Mouse (Mus musculus) cerebellum, postnatal 25 days (tissue): ENCODE measurements around the gene Ddah2.

Experiments used
- DNase-seq, 2 experiments: peaks; one replicate each; pipeline ENCODE4 v3.0.0; 2021; ENCODE audit warnings: mixed read lengths in 2 of 2

Gene Ddah2

DNA sequence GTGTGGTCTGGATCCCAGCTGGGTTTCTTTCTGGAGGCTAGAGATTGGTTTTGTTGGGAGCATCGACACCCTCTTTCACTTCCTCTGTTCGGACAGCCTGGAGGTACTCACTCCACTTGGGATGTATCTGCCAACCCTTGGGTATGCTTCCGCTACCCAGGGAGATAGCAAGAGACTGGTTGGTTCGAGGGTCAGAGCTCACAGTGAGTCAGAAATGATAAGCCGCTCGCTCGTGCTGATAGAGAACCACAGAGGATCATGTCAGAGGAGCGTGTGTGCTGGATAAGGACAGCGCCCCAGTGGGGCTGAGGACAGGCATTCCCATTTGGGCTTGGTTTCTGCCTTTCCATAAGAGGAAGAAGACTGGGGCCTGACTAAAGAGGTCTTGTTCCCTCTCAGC, 20.9 kb downstream of the Ddah2 start:
- peak in 1 of 2 experiments; percentile 40 for DNase-seq

DNA sequence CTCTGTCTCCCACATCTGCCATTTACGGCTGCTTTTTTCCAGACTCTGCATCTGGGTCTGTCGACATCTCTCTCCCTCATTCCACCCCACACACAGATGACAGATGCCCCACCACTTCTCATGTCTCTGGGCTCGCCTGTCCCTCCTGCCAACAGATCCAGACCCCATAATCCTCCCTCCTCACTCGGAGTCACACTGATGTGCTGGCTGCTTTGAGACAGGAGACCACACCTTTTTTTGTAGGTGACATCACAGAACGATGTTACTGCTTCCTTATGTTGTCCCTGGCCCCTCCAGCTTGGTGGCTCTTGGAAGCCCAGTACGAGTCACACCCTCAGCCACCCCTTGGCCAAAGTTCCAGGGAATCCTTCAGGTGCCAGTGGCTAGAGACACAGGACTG, 21.4 kb downstream of the Ddah2 start:
- no peak for DNase-seq

DNA sequence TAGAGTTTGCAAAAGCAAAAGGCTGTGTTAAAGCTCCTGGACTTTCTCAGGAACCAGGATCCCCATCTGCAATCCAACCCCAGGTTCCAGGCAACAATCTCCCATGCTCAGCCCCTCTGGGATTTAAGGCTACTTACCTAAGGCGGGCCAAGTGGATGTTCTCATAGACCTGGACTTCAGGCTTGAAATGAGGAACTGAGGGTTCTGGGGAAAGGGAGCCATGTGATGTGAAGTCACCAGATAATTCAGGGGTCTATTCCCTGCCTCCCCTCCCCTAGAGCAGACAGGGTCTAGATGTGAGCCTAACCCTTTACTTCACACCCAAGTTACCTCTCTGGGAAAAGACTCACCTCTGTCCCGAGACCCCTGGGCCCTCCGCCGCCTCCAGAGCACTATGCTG, 21.9 kb downstream of the Ddah2 start:
- DNase-seq = no peak

DNA sequence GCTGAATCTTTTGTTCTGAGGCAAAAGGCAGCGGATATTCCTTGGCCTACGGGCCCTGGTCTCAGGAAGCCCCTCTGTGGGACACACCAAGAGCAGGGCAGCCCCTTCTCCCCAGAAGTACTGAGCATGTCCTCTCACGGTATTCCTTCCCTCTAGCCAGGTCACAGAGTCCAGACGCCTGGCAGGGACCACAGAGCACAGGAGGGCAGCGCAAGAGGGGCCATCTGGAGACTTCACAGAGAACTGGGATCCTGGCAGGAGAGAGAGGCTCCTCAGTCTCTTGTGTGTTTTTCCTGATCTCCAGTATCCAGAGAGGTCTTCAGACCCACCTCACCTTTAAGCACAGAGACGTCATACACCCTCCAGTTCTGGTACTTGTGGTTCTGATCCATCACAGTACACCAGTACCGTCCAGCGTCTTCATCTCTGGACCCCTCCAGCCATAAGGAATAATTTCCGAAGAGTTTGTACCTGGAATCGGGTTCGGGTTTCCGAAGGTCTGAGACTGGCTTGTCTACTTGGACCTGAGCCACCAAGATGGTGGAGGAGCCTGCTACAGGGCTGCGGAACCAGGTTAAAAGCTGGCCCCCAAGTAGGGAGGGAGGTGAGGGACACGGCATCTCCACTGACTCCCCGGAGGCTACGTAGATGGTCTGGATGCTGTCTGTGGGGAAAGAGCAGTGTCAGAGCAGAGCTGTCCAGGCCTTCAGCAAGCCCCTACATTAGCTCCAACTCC, 24.2 kb downstream of the Ddah2 start:
- DNase-seq = peak; percentile 82 to 83

DNA sequence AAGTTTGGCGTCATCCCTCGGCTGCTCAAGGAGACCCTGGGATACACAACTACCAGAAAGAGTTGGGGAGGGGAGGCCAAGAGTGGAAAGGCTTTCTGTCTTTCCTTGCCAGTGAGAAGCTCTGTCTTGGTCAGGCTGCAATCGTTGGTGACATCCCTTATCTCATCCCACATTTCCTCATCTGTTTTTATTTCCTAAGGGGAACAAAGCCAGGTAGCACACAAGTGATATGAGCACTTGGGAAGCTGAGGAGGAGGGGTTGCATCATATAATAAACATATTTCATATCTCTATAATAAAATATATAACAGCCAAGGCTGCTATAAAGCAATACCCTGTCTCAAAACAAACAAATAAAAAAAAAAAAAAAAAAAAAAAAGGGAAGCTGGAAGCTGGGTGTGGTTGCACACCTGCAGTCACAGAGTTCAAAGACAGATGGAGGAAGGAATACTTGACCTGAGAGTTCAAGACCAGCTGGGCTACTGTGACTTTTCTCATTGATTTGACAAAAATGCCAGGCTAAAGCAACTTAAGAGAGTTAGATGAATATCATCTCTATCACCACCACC, 25.2 kb downstream of the Ddah2 start:
- no peak for DNase-seq

DNA sequence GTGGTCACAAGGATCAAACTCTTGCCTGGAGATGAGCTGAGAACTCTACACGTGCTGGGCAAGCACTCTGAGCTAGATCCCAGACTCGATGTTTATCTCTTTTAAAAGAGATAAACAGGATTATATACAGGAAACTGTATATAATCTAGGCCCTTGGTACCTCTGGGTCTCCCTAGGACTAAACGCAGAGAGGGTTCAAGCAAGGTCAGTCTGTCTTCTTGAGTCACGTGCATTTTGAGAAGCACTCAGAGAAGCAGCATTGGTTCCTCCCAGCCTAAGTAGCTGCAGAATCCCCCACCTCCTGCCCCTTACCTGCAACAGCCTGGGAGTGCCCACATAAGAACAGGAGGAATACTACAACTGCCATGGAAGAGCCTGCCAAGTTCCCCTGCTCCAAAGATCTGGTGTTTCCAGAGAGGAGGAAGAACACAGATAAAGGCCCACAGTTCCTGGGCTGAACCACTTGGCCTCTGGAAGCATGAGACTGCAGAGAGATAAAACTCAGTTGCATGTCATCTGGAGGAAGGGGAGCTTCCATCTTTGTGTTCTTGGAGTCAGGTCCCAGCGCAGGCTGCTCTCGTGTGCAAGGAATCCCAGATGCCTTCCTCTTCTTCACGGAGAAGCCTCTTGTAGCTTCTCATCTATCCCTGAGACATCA, 26.5 kb downstream of the Ddah2 start, which contains the start of gene Ly6g6f:
Gene Ly6g6f (minus strand): TSS at position 403 of the 658 bp plus-strand sequence.
- DNase-seq = no peak

DNA sequence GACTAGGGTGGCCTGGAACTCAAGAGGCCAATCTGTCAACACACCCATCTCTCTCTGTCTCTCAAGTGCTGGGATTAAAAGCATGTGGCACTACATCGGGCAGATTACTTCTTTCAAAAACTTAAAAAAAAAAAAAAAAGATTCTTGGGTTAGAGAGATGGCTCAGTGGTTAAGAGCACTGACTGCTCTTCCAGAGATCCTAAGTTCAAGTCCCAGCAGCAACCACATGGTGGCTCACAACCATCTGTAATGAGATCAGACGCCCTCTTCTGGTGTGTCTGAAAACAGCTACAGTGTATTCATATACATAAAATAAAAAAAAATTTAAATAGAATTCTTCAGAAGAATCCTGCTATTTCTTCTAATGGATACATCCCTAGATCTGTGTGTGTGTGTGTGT, 29.3 kb downstream of the Ddah2 start:
- DNase-seq = peak in 1 of 2 experiments; percentile 48

DNA sequence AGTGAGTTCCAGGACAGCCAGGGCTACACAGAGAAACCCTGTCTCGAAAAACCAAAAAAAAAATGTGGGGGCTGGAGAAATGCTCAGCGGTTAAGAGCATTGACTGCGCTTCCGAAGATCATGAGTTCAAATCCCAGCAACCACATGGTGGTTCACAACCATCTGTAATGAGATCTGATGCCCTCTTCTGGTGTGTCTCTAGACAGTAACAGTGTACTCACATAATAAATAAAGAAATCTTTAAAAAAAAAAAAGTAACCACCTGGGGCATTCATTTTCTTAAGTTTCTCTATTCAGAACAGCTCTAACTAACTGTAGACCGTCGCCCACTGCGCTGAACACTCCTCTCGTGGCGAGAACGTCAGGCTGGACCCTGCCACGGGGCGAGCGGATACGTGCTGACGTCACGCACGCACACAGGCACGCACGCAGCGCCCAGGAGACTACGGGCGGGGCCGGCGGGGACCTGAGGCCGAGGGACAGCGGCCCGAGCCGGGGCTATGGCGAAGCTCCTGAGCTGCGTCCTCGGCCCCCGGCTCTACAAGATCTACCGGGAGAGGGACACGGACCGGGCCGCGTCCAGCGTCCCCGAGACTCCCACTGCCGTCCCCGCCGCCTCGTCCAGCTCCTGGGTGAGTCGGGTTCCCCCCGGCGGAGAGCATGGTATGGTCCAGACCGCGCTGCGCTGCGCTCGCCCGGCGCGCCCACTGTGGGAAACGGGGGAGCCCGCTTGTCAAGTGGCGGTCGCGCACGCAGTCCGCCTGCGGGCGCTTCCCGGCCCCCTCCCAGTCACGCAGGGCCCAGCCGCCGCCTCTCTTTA, 30.2 kb downstream of the Ddah2 start, which contains the start of gene Abhd16a:
Gene Abhd16a (plus strand): TSS at position 439 of the 820 bp plus-strand sequence.
- peak; percentile 96 to 97 for DNase-seq

DNA sequence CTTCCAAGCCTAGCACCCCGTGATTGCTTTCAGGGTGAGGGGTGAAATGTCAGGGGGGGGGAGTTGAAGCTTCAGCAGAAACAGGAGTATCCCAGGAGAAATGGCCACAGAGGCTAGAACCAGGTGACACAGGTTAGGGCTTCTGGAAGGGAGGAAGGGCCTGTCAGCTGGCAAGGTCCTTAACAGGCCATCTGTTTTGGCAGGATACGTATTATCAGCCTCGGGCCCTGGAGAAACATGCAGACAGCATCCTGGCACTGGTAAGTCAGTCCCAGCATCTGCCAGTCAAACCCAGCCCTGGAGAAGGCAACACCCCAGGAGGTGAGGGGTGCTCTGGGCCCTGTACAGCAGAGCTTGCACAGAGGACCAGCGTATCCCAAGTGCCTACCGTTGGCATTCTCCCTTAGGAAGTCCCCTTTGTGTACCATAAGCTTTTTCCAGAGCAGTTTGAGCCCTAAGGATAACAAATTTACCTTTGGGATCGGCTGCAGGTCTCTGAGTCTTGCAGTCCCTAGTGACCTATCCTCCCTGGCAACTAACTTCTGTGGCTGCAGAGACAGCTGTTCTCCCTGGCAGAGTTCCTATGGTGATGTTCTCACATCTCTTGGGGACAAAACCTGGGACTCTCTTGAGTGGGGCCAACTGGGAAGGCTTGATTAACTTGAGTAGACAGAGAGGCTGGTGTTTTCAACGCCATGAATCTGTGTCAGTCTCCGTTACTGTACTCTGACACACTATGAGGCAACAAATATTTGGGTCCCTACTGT, 31.5 kb downstream of the Ddah2 start:
- peak; percentile 87 for DNase-seq

DNA sequence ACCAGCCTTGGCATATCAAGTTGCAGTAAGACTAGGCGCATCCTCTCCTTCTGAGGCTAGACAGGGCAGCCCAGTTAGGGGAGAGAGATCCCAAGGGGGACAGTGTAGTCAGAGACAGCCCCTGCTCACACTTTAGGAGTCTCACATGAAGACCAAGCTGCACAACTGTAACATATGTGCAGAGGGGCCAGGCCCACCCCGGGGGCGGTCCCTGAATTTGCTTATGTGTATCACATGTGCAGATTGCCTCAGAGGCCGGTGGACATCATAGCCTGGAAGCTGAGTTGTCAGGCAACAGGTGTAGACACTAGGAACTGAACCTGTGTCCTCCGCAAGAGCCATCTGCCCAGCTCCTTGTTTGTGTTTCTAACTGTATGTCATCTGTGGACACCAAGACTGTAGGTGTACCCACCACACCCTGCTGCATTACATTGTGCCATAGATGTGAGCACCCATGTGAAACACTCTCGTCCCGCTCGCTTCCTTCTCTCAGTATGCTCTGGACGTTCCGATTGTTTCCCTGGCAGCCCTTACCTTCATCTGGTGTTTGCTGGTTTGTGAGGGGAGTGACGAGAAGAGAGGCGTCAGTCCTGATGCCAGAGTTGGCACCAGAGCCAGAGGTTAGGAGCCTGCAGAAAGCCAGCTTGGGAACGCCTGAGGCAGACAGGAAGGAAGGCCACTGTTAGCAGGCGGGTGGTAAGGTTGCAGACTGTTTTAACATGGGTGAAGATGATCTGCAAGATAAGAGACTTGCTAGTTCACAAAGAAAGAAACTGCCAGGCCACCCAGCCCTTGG, 33.8 kb downstream of the Ddah2 start:
- DNase-seq = no peak

DNA sequence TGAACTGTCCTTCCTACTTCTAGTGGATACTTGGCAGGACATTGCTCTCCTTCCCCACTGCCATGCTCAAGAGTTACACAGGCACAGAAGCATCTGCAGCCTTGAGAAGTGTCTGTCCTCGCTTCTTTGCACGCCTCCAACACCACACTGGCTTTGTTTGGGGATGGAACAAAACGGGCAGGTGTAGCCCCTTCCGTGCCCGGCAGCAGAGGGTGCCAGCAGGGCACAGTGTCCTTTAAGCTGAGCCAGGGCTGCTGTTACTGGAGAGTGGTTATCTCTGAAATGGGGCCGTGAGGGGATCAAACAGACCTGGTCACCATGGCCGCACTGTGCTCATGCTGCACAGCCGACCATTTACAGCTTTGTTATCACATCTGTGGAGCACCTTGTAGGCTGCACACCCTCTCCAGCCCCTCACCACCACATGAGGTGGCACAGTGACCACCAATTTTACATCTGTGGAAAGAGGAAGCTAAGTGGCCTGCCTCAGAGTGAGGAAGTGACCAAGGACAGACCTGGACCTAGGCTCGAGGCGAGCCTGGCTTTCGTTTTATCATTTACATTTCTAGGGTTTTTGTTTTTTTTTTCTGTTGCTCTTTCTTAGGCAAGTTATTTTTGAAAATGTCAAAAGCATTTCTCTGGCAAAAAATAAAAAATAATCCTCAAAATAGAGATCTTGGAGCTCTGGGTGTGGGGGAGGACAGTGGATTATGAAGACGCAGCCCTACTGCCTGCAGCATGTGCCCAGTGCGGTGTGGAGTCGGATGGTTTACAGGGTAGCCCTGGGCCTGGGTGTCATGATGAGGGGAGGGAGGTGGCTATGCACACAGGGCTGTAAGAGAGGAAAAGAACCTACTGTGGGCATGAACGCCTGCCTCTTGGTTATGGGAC, 35.9 kb downstream of the Ddah2 start:
- DNase-seq = peak in 1 of 2 experiments; percentile 40

DNA sequence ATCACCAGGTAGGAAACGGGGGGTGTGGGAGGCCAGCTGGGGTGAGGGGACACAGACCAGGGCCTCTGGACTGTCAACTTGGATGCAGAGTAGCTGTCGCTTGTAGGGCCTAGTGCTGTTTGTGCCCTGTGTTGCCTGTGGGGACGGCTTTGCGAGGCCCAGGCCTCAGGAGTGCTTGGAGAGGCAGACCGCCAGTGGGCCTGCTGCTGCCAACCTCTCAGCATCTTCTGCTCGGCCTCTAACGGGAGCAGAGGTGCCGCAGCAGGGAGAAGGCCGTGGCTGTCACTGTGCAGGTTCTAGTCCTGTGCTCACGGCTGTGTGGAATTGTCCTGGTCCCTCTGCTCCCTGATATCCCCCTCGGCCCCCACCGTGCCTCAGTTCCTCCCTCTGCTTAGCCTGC, 37.8 kb downstream of the Ddah2 start:
- DNase-seq = peak; percentile 61 to 63

DNA sequence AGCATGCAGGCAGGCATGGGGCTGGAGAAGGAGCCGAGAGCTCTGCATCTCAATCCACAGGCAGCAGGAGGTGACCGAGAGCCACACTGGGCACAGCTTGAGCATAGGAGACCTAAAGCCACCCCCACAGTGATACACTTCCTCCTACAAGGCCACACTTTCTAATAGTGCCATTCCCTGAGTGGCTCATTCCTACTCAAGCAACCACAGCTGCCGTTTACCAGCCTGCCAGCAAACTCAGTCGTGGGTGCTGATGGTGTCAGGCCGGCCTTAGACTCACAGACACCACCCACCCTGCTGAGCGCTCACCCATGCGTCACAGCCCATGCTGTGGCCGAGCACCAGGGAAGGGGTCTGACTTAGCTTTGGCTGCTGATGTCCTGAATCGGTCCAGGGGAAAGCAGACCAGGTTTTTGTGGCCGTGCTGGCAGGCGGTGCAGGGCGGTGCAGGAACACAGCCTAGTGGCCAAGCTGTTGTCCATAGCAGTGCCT, 38.4 kb downstream of the Ddah2 start:
- DNase-seq = peak; percentile 79 to 82

DNA sequence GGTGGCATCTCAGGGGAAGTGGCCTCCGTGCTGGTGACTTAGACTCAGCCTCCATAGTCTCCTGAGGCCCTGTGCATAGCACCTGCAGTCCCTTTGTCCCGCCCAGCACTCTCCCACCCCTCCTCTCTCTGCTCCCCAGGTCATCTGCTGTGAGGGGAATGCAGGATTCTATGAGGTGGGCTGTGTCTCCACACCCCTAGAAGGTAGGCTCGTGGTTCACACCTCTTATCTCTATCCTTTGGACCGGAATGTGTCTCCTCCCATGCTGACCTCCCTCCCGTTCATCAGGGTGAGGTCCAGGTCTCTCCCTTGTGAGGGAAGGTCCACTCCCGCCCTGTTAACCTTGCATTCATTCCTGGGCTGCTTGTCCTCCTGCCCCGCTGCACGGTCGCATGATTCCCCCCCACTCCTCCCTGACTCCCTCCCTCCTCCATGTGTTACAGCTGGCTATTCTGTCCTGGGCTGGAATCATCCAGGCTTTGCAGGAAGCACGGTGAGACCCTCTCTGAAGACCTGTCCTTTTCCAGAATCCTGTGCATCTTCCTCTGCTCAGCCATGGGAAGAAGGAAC, 41.4 kb downstream of the Ddah2 start:
- peak in 1 of 2 experiments; percentile 29 for DNase-seq

DNA sequence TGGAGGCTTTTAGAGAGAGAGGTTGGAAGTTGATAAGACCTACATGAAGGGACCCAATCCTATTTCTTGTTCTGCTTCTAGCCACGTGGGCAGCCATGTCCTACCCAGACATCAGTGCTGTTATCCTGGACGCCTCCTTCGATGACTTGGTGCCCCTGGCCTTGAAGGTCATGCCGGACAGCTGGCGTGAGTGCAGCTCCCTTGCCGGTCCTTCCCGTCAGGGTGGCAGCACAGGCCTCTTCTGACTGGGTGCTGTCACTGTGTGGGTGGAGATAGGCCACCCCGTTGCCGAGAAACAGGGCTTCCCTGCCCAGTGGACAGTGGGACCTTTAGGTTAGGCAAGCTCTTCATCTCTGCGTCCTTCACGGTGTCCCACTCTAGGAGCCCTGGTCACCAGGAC, 42.3 kb downstream of the Ddah2 start:
- no peak for DNase-seq

DNA sequence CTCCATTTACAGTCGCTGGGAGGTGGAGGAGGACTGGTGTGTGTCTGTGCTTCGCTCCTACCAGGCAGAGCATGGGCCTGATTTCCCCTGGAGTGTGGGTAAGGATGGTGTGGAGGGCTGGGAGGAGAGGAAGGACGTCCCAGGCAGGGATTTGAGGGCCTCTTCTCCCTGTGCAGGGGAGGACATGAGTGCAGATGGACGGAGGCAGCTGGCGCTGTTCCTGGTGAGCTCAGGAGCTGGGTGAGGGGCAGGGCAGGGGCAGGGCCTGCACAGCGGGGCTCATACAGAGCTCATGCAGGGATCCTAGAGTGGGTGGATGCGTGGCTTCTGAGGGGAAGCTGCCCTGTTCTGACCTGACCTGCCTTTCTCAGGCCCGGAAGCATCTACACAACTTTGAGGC, 43.5 kb downstream of the Ddah2 start:
- peak; percentile 44 to 63 for DNase-seq

DNA sequence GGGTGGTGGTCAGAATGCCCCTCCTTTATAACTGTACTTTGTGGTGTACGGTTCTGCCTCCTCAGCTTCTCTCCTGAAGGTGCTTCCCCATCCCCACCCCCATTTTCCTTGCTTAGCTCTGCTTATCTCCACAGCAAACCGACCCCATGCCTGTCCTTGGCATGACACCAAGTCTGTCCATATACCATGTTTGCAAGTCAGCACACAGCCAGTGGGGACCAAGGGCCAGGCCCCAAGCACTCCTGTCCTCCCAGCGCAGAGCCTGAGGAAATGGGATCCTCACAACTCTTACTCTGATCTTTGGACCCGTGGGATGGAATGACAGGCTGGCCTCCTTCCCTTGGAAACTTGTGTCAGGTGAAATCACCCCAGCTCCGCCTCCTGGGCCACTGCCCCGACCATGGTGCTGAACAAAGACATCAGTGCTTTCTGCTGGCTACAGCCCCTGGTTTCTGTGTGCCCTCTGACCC, 44.4 kb downstream of the Ddah2 start:
- DNase-seq = peak in 1 of 2 experiments; percentile 47

DNA sequence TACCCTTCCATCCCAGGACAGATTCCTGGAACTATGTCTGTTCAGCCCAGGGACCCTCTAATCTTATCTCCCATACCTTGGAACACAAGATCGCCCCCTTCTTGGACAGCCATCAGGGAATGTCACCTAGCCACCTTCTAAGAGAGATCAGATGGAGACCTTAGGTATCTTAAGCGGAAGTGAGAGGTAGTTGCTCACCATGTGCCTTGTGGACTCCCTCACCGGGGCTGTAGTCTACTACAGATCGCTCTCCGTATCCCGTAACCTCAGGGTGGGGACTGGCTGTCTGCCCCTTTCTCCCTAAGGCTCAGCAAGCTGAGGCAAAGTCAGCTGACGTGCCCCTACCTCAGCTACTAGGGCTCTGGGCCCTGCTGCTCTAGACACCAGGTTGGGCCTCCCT, 45.2 kb downstream of the Ddah2 start:
- no peak for DNase-seq

DNA sequence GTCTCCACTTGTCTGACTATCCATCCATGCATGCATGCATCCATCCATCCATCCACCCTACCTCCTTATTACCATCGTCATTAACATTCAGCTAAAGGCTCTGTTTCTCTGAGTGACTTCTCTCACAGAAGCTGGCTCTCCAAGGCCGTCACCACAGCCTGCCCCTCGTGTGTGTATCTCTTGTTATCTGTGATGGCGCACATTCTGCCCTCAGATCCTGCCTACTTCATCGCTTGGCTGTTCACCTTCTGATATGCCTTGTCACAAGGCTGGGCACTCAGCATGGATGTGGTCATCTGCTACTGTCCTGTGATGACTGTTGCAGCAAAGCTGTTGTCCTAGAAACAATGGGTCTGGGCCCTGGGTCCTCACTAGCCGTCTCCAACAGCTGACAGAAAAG, 45.9 kb downstream of the Ddah2 start:
- peak in 1 of 2 experiments; percentile 19 for DNase-seq
